Mouse (Mus musculus): ENCODE results near the gene Neurod1.

DNA sequence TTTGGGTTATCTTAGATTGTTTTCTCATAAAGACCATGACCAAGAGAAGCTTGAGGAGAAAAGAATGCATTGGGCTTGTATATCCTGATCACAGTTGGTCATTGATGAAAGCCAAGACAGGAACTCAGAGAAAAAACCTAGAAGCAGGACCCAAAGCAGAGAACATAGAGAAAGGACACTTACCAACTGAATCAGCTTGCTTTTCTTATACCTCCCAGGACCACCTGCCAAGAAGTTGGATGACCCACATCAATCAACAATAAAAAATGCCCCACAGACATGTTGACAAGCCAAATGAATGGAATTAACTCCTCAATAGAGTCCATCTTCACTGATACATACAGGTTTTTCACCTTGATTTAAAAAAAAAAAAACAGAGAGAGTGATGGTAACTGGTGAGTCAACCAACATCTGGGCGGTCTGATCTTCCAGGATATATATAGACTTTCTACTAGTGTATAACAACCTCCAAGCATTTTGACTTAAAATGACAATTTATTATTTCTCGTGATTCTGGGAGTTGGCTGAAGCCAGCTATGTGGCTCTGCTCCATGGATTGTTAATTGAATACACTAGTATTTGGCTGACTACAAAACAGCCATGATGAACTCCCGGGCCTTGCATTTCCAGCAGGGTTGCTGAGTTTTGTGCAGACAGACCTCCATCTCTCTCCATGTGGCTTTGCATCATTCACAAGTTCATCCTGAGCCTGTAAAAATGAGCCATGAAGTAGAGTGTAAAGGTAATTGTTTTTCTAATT, 12.5 kb downstream of the Neurod1 start:
- TF ChIP-seq POLR2A (IDR thresholded peaks at IDR 0.05; ENCODE audit: insufficient read depth, low read depth, low read length) (no peak), CTCF (IDR thresholded peaks at IDR 0.05; ENCODE audit: insufficient read depth, low read depth, low read length) (no peak)

All from olfactory bulb, adult 2 months (tissue).